Mouse (Mus musculus) frontal cortex, postnatal 10 days (tissue): ENCODE data around the gene Cxcr5.

Experiments used
- DNase-seq, 2 experiments: peaks; one replicate each; pipeline ENCODE4 v3.0.0; 2022; ENCODE audit warnings: low spot score in 2 of 2, mixed read lengths in 1 of 2

The Cxcr5 gene

GRCm38 (mm10) chr9:44494863-44495809 lies 66.5 kb downstream of the Cxcr5 start:
- DNase-seq = peak; percentile 45 to 57

GRCm38 (mm10) chr9:44494261-44494862 lies 67.3 kb downstream of the Cxcr5 start:
- peak; percentile 23 to 36 for DNase-seq

GRCm38 (mm10) chr9:44492631-44493461 lies 68.8 kb downstream of the Cxcr5 start:
- peak in 1 of 2 experiments; percentile 11 for DNase-seq

- DNase-seq = no peak
Measured at GRCm38 (mm10) chr9:44491351-44491750, 70.3 kb downstream of the Cxcr5 start.

GRCm38 (mm10) chr9:44490086-44490967 lies 71.3 kb downstream of the Cxcr5 start:
- peak in 1 of 2 experiments; percentile 15 for DNase-seq

- DNase-seq = peak in 1 of 2 experiments; percentile 24
Measured at GRCm38 (mm10) chr9:44489651-44490085, 72.0 kb downstream of the Cxcr5 start.

GRCm38 (mm10) chr9:44488855-44489381 lies 72.8 kb downstream of the Cxcr5 start:
- DNase-seq = peak in 1 of 2 experiments; percentile 48

- no peak for DNase-seq
Measured at GRCm38 (mm10) chr9:44488416-44488815, 73.3 kb downstream of the Cxcr5 start.

GRCm38 (mm10) chr9:44487441-44487840 lies 74.2 kb downstream of the Cxcr5 start:
- peak in 1 of 2 experiments; percentile 17 for DNase-seq

- DNase-seq = peak in 1 of 2 experiments; percentile 20
Measured at GRCm38 (mm10) chr9:44486741-44487421, 74.8 kb downstream of the Cxcr5 start.

GRCm38 (mm10) chr9:44486335-44486734 lies 75.3 kb downstream of the Cxcr5 start:
- no peak for DNase-seq

- peak in 1 of 2 experiments; percentile 12 for DNase-seq
Measured at GRCm38 (mm10) chr9:44485516-44486161, 76.0 kb downstream of the Cxcr5 start.

- DNase-seq = no peak
Measured at GRCm38 (mm10) chr9:44485105-44485515, 76.6 kb downstream of the Cxcr5 start.

GRCm38 (mm10) chr9:44484311-44485104 lies 77.2 kb downstream of the Cxcr5 start:
- no peak for DNase-seq

- peak in 1 of 2 experiments; percentile 60 for DNase-seq
Measured at GRCm38 (mm10) chr9:44483510-44484044, 78.1 kb downstream of the Cxcr5 start.

GRCm38 (mm10) chr9:44483041-44483509 lies 78.6 kb downstream of the Cxcr5 start:
- DNase-seq = peak in 1 of 2 experiments; percentile 43

GRCm38 (mm10) chr9:44482552-44482951 lies 79.1 kb downstream of the Cxcr5 start, which contains the start of gene Bcl9l:
TSS of gene Bcl9l (plus strand) at chr9:44482825.
- peak; percentile 91 to 93 for DNase-seq

- no peak for DNase-seq
Measured at GRCm38 (mm10) chr9:44482112-44482511, 79.6 kb downstream of the Cxcr5 start.
